Mouse (Mus musculus) ES-Bruce4 (cell line): ENCODE data around the gene Grpr.

Experiments
- CTCF ChIP-seq: IDR thresholded peaks from one replicate; pipeline ENCODE4 v1.8.1; 2011; ENCODE audit warnings: low read depth, low read length
- POLR2A ChIP-seq: IDR thresholded peaks from one replicate; pipeline ENCODE4 v1.8.1; 2011; ENCODE audit warnings: low read length; ENCODE audit not compliant: insufficient read depth

GRCm38 (mm10) chrX:163532836-163533235 is 16.6 kb downstream of the Grpr start:
- TF ChIP-seq CTCF (no peak), POLR2A (no peak)
